Mouse (Mus musculus) liver, embryonic 12.5 days (tissue): ENCODE results near the gene Serpinb9e. TPM values are rescaled to one million over a fixed set of nuclear protein-coding genes. Genes with fewer than 3 reads are reported as not detected.
"Not testable (repeated sequence)": the region's sequence is repeated elsewhere in the genome, so short reads cannot be mapped to it uniquely, and the experiment has no call there.

Experiments used
- ATAC-seq: fragments of 200-750 bp; cut with Nextera tagmentation; 2 replicates; pipeline ENCODE4 v1.8.0; 2017; ENCODE audit warnings: moderate number of reproducible peaks, mild to moderate bottlenecking, moderate library complexity
- H3K27ac ChIP-seq: fragments of 300-500 bp; sonication (generic); 2 replicates; pipeline ENCODE4 v1.5.1; 2016; ENCODE audit warnings: mild to moderate bottlenecking
- H3K27me3 ChIP-seq: fragments of 300-500 bp; sonication (generic); replicated peaks from 2 replicates; pipeline ENCODE4 v1.6.1; 2016; ENCODE audit warnings: mild to moderate bottlenecking, moderate library complexity
- H3K36me3 ChIP-seq: fragments of 300-500 bp; sonication (generic); 2 replicates; pipeline ENCODE4 v1.6.1; 2016; ENCODE audit warnings: mild to moderate bottlenecking, moderate library complexity
- H3K4me1 ChIP-seq: fragments of 300-500 bp; sonication (generic); 2 replicates; pipeline ENCODE4 v1.6.1; 2016
- H3K4me2 ChIP-seq: fragments of 300-500 bp; sonication (generic); 2 replicates; pipeline ENCODE4 v1.6.1; 2016; ENCODE audit warnings: mild to moderate bottlenecking, moderate library complexity
- H3K4me3 ChIP-seq: fragments of 300-500 bp; sonication (generic); 2 replicates; pipeline ENCODE4 v1.5.1; 2016; ENCODE audit warnings: mild to moderate bottlenecking, moderate library complexity
- H3K9ac ChIP-seq: fragments of 300-500 bp; sonication (generic); 2 replicates; pipeline ENCODE4 v1.6.1; 2016; ENCODE audit warnings: mild to moderate bottlenecking, moderate library complexity
- H3K9me3 ChIP-seq: fragments of 300-500 bp; sonication (generic); replicated peaks from 2 replicates; pipeline ENCODE4 v1.6.1; 2016; ENCODE audit warnings: mild to moderate bottlenecking, moderate library complexity
- WGBS: fragments of 180-500 bp; shearing (Covaris S2); methylation state at CpG from one replicate; pipeline ENCODE4 v1.1.7; 2016; ENCODE audit not compliant: insufficient replicate concordance; 5-methylcytosine and 5-hydroxymethylcytosine counted together
- polyA plus RNA-seq: library from polyadenylated mRNA; unstranded; fragments of >200 nt; fragmentation: Nextera tagmentation; extraction: Ambion mirVana; gene quantifications from 2 replicates; pipeline ENCODE4 v1.2.1, GENCODE M21; 2016

Serpinb9e gene
- polyA plus RNA-seq: not detected in 2 replicates

GRCm38 (mm10) chr13:33249312-33249711, at the start of gene Serpinb9e:
Gene Serpinb9e, plus strand, starts transcription at chr13:33249612.
- ATAC-seq: not testable (repeated sequence)
- 70% methylated on average over 2 of the region's 2 CpGs for WGBS

DNA sequence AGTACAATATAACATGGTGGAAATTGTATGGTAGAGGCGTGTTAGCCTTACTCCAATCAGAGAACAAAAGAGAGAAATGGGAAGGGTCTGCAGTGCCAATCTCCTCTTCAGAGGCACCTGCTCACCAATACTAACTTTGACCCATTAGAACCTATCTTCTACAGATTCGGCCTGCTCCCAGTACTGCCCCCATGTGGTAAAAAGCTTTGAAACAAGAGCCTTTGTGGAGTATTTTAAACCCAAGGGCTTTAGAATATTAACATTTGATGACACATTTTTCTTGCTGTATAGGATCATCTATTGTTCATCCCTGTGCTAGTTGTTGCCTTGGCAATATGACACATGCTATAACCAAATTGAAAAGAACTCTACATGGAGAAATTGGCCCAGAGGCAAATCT, 49.7 kb upstream of the Serpinb9e start:
- H3K27me3 ChIP-seq: no peaks in the 10 kb centered on the region
- no peak overlapping the region for H3K27ac ChIP-seq
- H3K4me2 ChIP-seq: no peak overlapping the region
- H3K36me3 ChIP-seq: no peaks in the 10 kb centered on the region
- H3K4me1 ChIP-seq: no peaks in the 10 kb centered on the region
- 23% methylated on average over 2 of the region's 2 CpGs for WGBS
- no peak for ATAC-seq
- H3K9me3 ChIP-seq: no peaks in the 10 kb centered on the region
- H3K9ac ChIP-seq: no peak overlapping the region
- H3K4me3 ChIP-seq: no peak overlapping the region

More at GRCm38 (mm10) chr13:33249312-33249711, at the start of gene Serpinb9e:
- not testable (repeated sequence) for H3K9me3 ChIP-seq, H3K4me2 ChIP-seq, H3K36me3 ChIP-seq, H3K4me1 ChIP-seq, H3K27me3 ChIP-seq, H3K4me3 ChIP-seq, H3K27ac ChIP-seq, H3K9ac ChIP-seq

DNA sequence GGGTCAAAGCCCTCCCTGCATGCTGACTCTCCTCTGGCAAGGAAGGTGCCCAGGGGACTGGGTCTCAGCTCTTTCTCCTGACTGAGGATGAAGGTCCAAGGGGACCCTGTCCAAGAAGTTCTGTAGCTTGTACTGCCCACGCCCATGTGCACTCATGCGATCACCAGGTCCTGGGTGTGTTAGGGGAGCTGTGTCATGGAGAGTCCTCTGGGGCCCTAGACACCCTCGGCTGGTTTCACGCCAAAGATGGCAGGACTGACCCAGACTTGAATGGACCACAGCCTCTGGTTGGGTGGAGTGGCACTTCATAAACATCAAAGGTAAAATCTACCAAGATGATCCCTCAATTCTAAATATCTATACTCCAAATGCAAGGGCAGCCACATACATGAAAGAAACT, 59.2 kb downstream of the Serpinb9e start:
- not testable (repeated sequence) for ATAC-seq, H3K4me3 ChIP-seq, H3K27me3 ChIP-seq, H3K36me3 ChIP-seq, H3K27ac ChIP-seq, H3K4me2 ChIP-seq, H3K4me1 ChIP-seq, H3K9ac ChIP-seq, H3K9me3 ChIP-seq
- WGBS: 64% methylated on average over 4 of the region's 4 CpGs

Other genes starting within 250 kb of the Serpinb9e start
- gene Serpinb9, start 246.4 kb upstream of the Serpinb9e start, polyA plus RNA-seq: 2.1 and 2.4 TPM in 2 replicates
- gene Serpinb9b, start 222.2 kb upstream of the Serpinb9e start, polyA plus RNA-seq: not detected in 2 replicates
- not detected in 2 replicates for gene Serpinb1b, start 171.0 kb upstream of the Serpinb9e start, polyA plus RNA-seq
- not detected in 2 replicates for gene Serpinb9c, start 89.9 kb upstream of the Serpinb9e start, polyA plus RNA-seq
- not detected in 2 replicates for gene Serpinb9d, start 56.7 kb upstream of the Serpinb9e start, polyA plus RNA-seq
- gene Serpinb9f, start 74.5 kb downstream of the Serpinb9e start, polyA plus RNA-seq: not detected in 2 replicates
- not detected in 2 replicates for gene Gm11397, start 146.1 kb downstream of the Serpinb9e start, polyA plus RNA-seq
- not detected in 2 replicates for gene Serpinb9g, start 235.2 kb downstream of the Serpinb9e start, polyA plus RNA-seq